Mouse (Mus musculus): ENCODE measurements around the gene Col5a1. TPM values are rescaled to one million over a fixed set of nuclear protein-coding genes. Genes with fewer than 3 reads are reported as not detected.

Gene Col5a1
- polyA plus RNA-seq, 2 experiments from 2014 or later: not detected

GRCm38 (mm10) chr2:27981066-27981465 lies 94.8 kb downstream of the Col5a1 start:
- no peak for ATAC-seq

DNA sequence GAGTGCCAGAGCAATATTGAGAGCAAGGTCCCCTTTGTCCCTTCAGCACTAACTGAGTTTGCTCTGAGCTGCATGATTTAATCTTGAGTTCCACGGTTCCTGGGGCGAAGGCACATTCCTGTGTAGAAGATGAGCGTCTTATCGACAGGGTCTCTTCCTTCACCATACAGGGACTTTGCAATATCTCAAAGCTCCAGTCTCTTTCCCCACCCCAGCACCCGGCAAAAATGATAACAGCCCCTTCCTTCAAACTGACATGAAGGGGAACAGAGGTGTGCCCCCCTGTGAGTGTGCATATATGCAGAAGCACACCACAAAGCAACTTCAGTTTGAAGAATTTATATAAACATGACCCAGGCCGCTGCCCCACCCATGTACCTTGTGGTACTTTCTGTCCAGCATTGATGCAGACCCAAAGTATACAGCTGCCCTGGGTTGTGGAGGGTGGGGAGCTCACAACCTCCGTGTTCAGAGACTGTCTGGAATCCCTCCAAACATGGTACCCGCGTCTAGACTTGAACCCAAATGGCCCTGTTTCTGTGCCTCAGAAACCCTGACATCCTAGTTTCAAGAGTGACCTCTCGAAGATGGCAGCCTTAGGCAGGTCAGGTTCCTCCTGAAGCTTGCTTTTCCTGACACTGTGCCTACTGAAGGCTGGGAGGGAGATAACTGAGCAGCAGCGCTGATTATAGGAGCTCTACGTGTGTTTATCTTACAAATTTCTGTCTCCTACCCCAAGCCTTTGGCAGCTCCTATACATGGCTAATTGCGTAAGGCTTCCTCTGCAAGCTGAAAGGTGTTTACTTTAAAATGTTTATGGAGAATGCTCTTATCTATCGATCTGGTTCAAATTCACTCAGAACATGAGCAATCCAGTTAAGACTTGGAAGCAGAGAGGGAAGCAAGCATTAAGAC lies 95.7 kb downstream of the Col5a1 start:
- ATAC-seq: no peak

GRCm38 (mm10) chr2:27983093-27983492 lies 96.9 kb downstream of the Col5a1 start:
- no peak for ATAC-seq

DNA sequence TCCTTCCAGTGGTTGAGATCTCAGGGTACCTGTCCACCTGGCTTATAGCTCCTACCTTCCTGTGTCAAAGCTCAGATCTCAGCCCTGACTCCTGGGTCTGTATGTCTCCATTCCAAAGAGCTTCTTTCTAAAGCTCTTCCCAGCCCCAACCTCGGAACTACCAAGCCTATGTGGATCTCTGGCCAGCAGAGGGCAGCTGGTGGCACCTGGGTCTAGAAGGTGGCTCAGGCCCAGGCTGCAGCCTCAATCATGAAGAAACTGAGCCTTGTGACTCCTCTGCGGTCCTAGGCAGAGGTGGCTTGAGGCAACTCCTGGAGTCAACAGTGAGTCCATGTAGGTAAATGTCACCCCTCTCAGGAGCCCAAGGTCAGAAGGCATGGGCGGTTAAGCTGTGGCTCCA lies 97.7 kb downstream of the Col5a1 start:
- no peak for ATAC-seq

DNA sequence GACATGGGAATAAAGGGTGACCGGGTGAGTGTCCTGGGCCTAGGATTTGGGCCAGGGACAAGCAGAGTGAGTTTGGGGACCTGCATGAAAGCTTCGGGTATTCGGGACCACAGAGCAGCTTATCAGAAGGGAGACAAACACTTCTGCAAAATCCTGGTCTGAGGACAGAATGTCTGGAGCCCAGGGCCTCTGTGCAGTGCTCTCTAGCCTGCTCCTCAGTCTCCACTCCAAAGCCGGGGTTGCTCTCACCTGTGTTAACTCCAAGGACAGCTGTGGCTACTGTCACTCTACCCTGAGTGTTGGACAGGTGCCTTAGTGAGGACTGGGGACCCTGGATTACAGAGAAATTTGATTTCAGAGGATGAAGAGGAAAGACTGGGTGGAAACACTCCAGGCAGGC lies 100.5 kb downstream of the Col5a1 start:
- no peak for ATAC-seq

GRCm38 (mm10) chr2:27990430-27991211 lies 104.4 kb downstream of the Col5a1 start:
- no peak for ATAC-seq

DNA sequence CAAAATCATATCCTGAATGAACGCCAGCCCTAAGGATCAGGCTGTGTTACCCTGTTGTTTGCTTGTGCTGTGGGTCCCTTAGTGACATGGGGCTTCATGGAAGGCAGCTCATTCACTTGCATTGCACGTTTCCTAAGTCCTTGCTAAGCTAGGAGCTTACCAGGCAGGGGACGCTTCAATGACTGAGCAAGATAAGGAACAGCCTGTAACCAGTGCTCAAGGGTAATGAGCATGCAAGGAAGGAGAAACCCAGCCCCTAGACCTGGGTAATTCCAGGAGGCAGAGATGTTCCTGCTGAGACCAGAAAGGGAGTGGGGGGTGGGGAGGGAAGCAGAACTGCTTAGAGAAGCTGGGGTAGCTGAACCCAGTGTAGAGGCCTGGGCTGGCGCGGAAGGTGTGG lies 107.2 kb downstream of the Col5a1 start:
- ATAC-seq: no peak

DNA sequence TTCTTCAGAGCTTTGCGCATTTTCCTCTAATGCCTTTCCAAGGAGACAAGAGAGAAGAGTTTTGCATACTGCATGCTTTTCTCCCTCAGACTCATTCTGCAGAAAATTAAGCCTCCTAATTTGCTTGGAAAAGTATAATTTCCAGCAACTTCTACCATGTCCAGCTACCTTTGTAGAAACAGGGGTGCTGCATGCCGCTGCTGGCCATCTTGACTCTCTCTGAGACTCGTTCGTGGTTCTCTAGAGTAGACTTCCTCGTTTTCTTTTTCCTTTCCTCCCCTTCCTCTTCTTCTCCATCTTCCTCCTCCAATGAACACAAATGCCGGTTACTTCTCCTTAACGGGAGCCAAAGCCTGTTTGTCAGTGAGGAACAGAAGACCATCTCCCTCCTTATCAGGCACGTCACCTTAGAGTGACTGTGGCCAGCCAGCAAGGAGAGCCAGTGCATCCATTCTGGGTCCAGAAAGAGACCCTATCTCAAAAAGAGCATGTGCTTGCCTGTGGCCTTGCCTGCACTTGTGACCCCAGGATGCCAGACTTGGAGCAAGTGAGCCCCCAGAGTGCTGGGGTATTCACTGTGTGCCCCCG lies 113.9 kb downstream of the Col5a1 start:
- ATAC-seq: no peak

GRCm38 (mm10) chr2:28000660-28001059 lies 114.4 kb downstream of the Col5a1 start:
- no peak for ATAC-seq

DNA sequence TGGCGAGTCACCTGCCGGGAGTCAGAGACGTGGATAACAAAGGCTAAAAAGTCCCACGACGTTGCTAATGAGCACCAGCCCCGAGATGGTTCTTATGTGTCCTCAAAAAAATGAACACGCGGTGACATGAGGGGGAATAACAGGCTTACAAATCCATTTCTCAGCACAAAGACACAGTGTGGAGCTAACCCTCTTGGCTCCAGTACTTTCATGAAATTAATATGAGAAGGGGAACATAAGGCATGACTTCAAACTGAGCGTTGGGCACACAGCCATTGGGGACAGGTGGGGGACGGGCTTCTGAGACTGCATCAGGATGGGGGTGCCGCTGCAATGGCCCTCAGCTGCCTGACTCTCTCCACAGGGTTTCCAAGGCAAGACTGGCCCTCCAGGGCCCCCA lies 115.0 kb downstream of the Col5a1 start:
- no peak for ATAC-seq

DNA sequence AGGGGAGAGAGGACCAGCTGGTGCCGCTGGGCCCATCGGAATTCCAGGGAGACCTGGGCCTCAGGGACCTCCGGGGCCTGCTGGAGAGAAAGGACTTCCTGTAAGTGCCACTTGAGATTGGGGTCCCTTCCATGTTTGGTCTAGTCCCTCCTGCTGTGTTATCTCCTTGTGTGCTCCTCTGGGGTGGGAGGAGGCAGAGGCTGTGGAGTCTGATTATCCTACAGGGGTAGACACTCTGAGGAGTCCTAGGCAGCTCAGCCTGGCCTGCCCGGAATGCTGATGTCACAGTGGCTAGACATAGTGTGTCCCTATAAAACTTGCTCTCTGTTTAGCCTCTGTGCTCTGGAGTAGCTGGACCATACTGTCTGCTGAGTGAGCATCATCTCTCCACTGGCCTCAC lies 119.0 kb downstream of the Col5a1 start:
- no peak for ATAC-seq

GRCm38 (mm10) chr2:28008261-28008660 lies 122.0 kb downstream of the Col5a1 start:
- no peak for ATAC-seq

- no peak for ATAC-seq
Observed at GRCm38 (mm10) chr2:28012367-28012766, 126.1 kb downstream of the Col5a1 start.

DNA sequence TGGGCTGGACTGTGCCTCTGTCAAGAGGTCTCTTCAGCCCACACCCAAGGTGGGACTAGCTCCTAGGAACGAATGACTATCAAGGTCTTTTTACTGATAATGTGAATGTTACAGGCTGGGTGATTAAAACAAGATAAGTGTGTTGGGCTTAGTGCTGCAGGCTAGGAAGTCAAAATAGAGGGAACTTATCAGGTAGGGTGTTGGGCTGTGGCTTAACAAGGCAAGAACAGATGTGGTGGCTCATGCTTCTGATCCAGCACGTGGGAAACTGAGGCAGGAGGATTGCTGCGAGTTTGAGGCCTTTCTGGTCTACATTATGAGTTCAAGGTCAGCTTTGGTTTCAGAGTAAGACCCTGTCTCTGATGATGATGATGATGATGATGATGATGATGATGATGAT lies 128.6 kb downstream of the Col5a1 start:
- no peak for ATAC-seq

DNA sequence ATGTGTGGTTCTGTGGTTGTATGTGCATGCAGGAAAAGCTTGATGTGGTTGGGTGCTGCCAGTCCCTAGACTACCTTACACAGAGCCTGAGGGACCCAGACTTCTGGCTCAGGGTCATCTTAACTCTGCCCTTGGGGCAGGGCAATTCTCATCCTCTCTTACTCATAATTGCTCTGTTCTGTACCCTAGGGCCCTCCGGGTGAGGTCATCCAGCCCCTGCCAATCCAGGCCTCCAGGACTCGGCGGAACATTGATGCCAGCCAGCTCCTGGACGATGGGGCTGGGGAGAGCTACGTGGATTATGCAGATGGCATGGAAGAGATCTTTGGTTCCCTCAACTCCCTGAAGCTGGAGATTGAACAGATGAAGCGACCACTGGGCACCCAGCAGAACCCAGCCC lies 138.2 kb downstream of the Col5a1 start:
- no peak for ATAC-seq

DNA sequence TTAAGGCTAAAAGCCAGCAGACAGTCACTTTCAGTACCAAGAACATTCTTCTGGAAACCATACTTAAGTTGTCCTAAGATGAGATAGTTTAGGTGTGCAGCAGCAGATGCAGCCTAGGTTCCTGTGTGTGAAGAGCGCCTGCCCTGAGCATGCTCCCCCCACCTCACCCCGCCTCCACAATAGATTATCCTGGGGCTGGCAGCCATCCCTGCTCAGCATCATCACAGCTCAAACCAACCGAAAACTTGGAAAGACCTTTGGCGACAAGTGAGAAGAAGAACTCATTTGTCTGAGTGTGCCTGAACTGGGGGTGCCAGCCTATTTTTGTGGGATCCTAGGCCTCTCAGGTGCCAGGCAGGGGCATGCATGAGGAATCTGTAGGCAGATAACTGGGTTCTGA lies 139.6 kb downstream of the Col5a1 start:
- no peak for ATAC-seq

DNA sequence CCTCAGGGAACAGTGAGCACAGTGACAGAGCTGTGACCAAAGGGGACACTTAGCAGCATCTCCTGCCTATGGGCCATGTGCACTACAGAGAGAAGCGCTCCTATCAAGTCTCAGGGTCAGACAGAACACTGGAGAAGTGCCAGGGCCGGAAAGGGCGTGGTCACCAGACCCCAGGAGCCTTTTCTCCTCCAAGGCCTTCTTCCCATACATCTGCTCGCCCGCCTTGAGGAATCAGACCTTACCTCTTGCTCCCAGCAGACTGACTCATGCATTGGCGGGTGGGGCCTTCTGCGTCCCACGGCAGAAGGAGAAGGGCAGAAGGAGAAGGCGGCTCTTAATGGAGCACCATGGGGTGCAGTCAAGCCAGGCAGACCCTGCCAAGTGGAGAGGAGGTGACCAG lies 145.6 kb downstream of the Col5a1 start:
- no peak for ATAC-seq

GRCm38 (mm10) chr2:28032469-28032868 lies 146.2 kb downstream of the Col5a1 start:
- no peak for ATAC-seq

- ATAC-seq: no peak
Observed at GRCm38 (mm10) chr2:28034011-28034710, 147.9 kb downstream of the Col5a1 start.

GRCm38 (mm10) chr2:28036788-28037187 lies 150.6 kb downstream of the Col5a1 start:
- no peak for ATAC-seq

- ATAC-seq: no peak
Observed at GRCm38 (mm10) chr2:28037505-28038390, 151.5 kb downstream of the Col5a1 start.
